Mouse (Mus musculus): Measurements from ENCODE around the gene Sla2. TPM values are rescaled to one million over a fixed set of nuclear protein-coding genes. Genes with fewer than 3 reads are reported as not detected.
"Not testable (repeated sequence)": the region's sequence is repeated elsewhere in the genome, so short reads cannot be mapped to it uniquely, and the experiment has no call there.

Gene Sla2
- total RNA-seq, 1 experiment from 2014 or later = 11.2 TPM

GRCm38 (mm10) chr2:156853999-156854771 lies 32.8 kb downstream of the Sla2 start:
- not testable (repeated sequence) for ATAC-seq (replicated peaks in 1 of 2; ENCODE audit: insufficient read depth in 1 of 2, low FRiP score in 2 of 2, low TSS enrichment in 1 of 2, low read depth in 1 of 2, poor library complexity in 2 of 2, severe bottlenecking in 2 of 2)

GRCm38 (mm10) chr2:156853584-156853983 lies 33.4 kb downstream of the Sla2 start:
- not testable (repeated sequence) for ATAC-seq (replicated peaks in 1 of 2; ENCODE audit: insufficient read depth in 1 of 2, low FRiP score in 2 of 2, low TSS enrichment in 1 of 2, low read depth in 1 of 2, poor library complexity in 2 of 2, severe bottlenecking in 2 of 2)

- ATAC-seq (replicated peaks in 1 of 2; ENCODE audit: insufficient read depth in 1 of 2, low FRiP score in 2 of 2, low TSS enrichment in 1 of 2, low read depth in 1 of 2, poor library complexity in 2 of 2, severe bottlenecking in 2 of 2) = peak in 1 of 2 experiments; percentile 27; a peak in 1 of 4 replicates
These were observed 36.5 kb downstream of the Sla2 start for GRCm38 (mm10) chr2:156850505-156850904.

- no peak for ATAC-seq (replicated peaks in 1 of 2; ENCODE audit: insufficient read depth in 1 of 2, low FRiP score in 2 of 2, low TSS enrichment in 1 of 2, low read depth in 1 of 2, poor library complexity in 2 of 2, severe bottlenecking in 2 of 2)
These were observed 38.3 kb downstream of the Sla2 start for GRCm38 (mm10) chr2:156848526-156849182.

GRCm38 (mm10) chr2:156847653-156848052 lies 39.3 kb downstream of the Sla2 start:
- no peak for ATAC-seq (replicated peaks in 1 of 2; ENCODE audit: insufficient read depth in 1 of 2, low FRiP score in 2 of 2, low TSS enrichment in 1 of 2, low read depth in 1 of 2, poor library complexity in 2 of 2, severe bottlenecking in 2 of 2)

GRCm38 (mm10) chr2:156844715-156845114 lies 42.3 kb downstream of the Sla2 start:
- no peak for ATAC-seq (replicated peaks in 1 of 2; ENCODE audit: insufficient read depth in 1 of 2, low FRiP score in 2 of 2, low TSS enrichment in 1 of 2, low read depth in 1 of 2, poor library complexity in 2 of 2, severe bottlenecking in 2 of 2)

GRCm38 (mm10) chr2:156843331-156843730 lies 43.7 kb downstream of the Sla2 start:
- ATAC-seq (replicated peaks in 1 of 2; ENCODE audit: insufficient read depth in 1 of 2, low FRiP score in 2 of 2, low TSS enrichment in 1 of 2, low read depth in 1 of 2, poor library complexity in 2 of 2, severe bottlenecking in 2 of 2) = no peak

- ATAC-seq (replicated peaks in 1 of 2; ENCODE audit: insufficient read depth in 1 of 2, low FRiP score in 2 of 2, low TSS enrichment in 1 of 2, low read depth in 1 of 2, poor library complexity in 2 of 2, severe bottlenecking in 2 of 2) = no peak
These were observed 44.3 kb downstream of the Sla2 start for GRCm38 (mm10) chr2:156842711-156843110.

- ATAC-seq (replicated peaks in 1 of 2; ENCODE audit: insufficient read depth in 1 of 2, low FRiP score in 2 of 2, low TSS enrichment in 1 of 2, low read depth in 1 of 2, poor library complexity in 2 of 2, severe bottlenecking in 2 of 2) = peak in 1 of 2 experiments; percentile 17; a peak in 2 of 4 replicates
These were observed 44.9 kb downstream of the Sla2 start for GRCm38 (mm10) chr2:156841841-156842706.

GRCm38 (mm10) chr2:156841028-156841840 lies 45.8 kb downstream of the Sla2 start:
- peak; percentile 0 to 33; a peak in 1 of 4 replicates for ATAC-seq (replicated peaks in 1 of 2; ENCODE audit: insufficient read depth in 1 of 2, low FRiP score in 2 of 2, low TSS enrichment in 1 of 2, low read depth in 1 of 2, poor library complexity in 2 of 2, severe bottlenecking in 2 of 2)

GRCm38 (mm10) chr2:156840301-156841027 lies 46.5 kb downstream of the Sla2 start:
- peak in 1 of 2 experiments; percentile 22; a peak in 1 of 4 replicates for ATAC-seq (replicated peaks in 1 of 2; ENCODE audit: insufficient read depth in 1 of 2, low FRiP score in 2 of 2, low TSS enrichment in 1 of 2, low read depth in 1 of 2, poor library complexity in 2 of 2, severe bottlenecking in 2 of 2)

- ATAC-seq (replicated peaks in 1 of 2; ENCODE audit: insufficient read depth in 1 of 2, low FRiP score in 2 of 2, low TSS enrichment in 1 of 2, low read depth in 1 of 2, poor library complexity in 2 of 2, severe bottlenecking in 2 of 2) = peak; percentile 54 to 72
These were observed 47.4 kb downstream of the Sla2 start, which contains the start of gene Tgif2 for GRCm38 (mm10) chr2:156839319-156840191. Gene Tgif2 (plus strand): TSS chr2:156840007.

GRCm38 (mm10) chr2:156838839-156839238 lies 48.2 kb downstream of the Sla2 start:
- ATAC-seq (replicated peaks in 1 of 2; ENCODE audit: insufficient read depth in 1 of 2, low FRiP score in 2 of 2, low TSS enrichment in 1 of 2, low read depth in 1 of 2, poor library complexity in 2 of 2, severe bottlenecking in 2 of 2) = no peak

- no peak for ATAC-seq (replicated peaks in 1 of 2; ENCODE audit: insufficient read depth in 1 of 2, low FRiP score in 2 of 2, low TSS enrichment in 1 of 2, low read depth in 1 of 2, poor library complexity in 2 of 2, severe bottlenecking in 2 of 2)
These were observed 52.7 kb downstream of the Sla2 start for GRCm38 (mm10) chr2:156834336-156834735.

- not testable (repeated sequence) for ATAC-seq (replicated peaks in 1 of 2; ENCODE audit: insufficient read depth in 1 of 2, low FRiP score in 2 of 2, low TSS enrichment in 1 of 2, low read depth in 1 of 2, poor library complexity in 2 of 2, severe bottlenecking in 2 of 2)
These were observed 61.9 kb downstream of the Sla2 start for GRCm38 (mm10) chr2:156825128-156825527.
